Mouse (Mus musculus) T-cell, adult 66 days (primary cell): ENCODE data around the gene Nle1. TPM values are rescaled to one million over a fixed set of nuclear protein-coding genes. Genes with fewer than 3 reads are reported as not detected.

ENCODE experiments used
- total RNA-seq, 2 experiments: library from RNA; stranded (reverse); gene quantifications; 3 replicates in 1 of 2; 4 replicates in 1 of 2; pipeline ENCODE4 v1.2.4; 2023

The Nle1 gene
- total RNA-seq = 100 to 1,000 TPM in 1 of 2 experiments, 10 to 100 TPM in 1; 93.7 to 101 TPM

GRCm38 (mm10) chr11:82907651-82908607 lies at the start of gene Nle1:
Gene Nle1, minus strand, starts transcription at chr11:82908411.

GRCm38 (mm10) chr11:82950736-82951481 lies 42.7 kb upstream of the Nle1 start, which contains the start of gene Slfn5:
Gene Slfn5, plus strand, starts transcription at chr11:82951349.

GRCm38 (mm10) chr11:82910250-82910649 lies 2.0 kb upstream of the Nle1 start, which contains the start of gene Unc45b:
Gene Unc45b, plus strand, starts transcription at chr11:82910550.

GRCm38 (mm10) chr11:82891936-82892335 lies 16.3 kb downstream of the Nle1 start, which contains the start of gene Fndc8:
Gene Fndc8, plus strand, starts transcription at chr11:82892124.

GRCm38 (mm10) chr11:82890342-82890762 lies 17.9 kb downstream of the Nle1 start, which contains the start of gene Rad51d:
Gene Rad51d, minus strand, starts transcription at chr11:82890614.

GRCm38 (mm10) chr11:82871031-82871446 lies 37.2 kb downstream of the Nle1 start, which contains the start of gene Rffl:
Gene Rffl, minus strand, starts transcription at chr11:82871210.

Other genes with a start within 250 kb of the Nle1 start
- under 1 TPM; 0.50 to 0.67 TPM for gene Cct6b, start 144.1 kb downstream of the Nle1 start, total RNA-seq
- 10 to 100 TPM; 42.7 to 45.4 TPM for gene Zfp830, start 144.1 kb downstream of the Nle1 start, total RNA-seq
- gene Lig3, start 127.3 kb downstream of the Nle1 start, total RNA-seq = 10 to 100 TPM; 40.2 to 40.4 TPM
- 10 to 100 TPM; 17.9 to 22.8 TPM for gene Rffl, start 37.2 kb downstream of the Nle1 start, total RNA-seq
- gene Rad51d, start 17.8 kb downstream of the Nle1 start, total RNA-seq = 10 to 100 TPM; 15.5 to 23.2 TPM
- not detected for gene Fndc8, start 16.3 kb downstream of the Nle1 start, total RNA-seq
- not detected for gene Unc45b, start 2.1 kb upstream of the Nle1 start, total RNA-seq
- 10 to 100 TPM; 58.9 to 70.8 TPM for gene Slfn5, start 42.9 kb upstream of the Nle1 start, total RNA-seq
- 10 to 100 TPM; 22.4 to 23.2 TPM for gene Slfn9, start 83.4 kb upstream of the Nle1 start, total RNA-seq
- gene Slfn8, start 112.4 kb upstream of the Nle1 start, total RNA-seq = 10 to 100 TPM; 55.0 to 55.9 TPM
- 100 to 1,000 TPM; 201 to 232 TPM for gene Slfn2, start 156.7 kb upstream of the Nle1 start, total RNA-seq
- 100 to 1,000 TPM; 134 to 172 TPM for gene Slfn1, start 208.4 kb upstream of the Nle1 start, total RNA-seq